Mouse (Mus musculus): ENCODE data around the gene Lta. TPM values are rescaled to one million over a fixed set of nuclear protein-coding genes. Genes with fewer than 3 reads are reported as not detected.

Lta gene
- total RNA-seq (2021) (under 1 TPM in 1 of 2 experiments, not detected in 1; 0.23 TPM), polyA plus RNA-seq (2012; rRNA removed) (0.12 TPM in 1 of 2 replicates, not detected in the other)
- long read RNA-seq = 0 reads

DNA sequence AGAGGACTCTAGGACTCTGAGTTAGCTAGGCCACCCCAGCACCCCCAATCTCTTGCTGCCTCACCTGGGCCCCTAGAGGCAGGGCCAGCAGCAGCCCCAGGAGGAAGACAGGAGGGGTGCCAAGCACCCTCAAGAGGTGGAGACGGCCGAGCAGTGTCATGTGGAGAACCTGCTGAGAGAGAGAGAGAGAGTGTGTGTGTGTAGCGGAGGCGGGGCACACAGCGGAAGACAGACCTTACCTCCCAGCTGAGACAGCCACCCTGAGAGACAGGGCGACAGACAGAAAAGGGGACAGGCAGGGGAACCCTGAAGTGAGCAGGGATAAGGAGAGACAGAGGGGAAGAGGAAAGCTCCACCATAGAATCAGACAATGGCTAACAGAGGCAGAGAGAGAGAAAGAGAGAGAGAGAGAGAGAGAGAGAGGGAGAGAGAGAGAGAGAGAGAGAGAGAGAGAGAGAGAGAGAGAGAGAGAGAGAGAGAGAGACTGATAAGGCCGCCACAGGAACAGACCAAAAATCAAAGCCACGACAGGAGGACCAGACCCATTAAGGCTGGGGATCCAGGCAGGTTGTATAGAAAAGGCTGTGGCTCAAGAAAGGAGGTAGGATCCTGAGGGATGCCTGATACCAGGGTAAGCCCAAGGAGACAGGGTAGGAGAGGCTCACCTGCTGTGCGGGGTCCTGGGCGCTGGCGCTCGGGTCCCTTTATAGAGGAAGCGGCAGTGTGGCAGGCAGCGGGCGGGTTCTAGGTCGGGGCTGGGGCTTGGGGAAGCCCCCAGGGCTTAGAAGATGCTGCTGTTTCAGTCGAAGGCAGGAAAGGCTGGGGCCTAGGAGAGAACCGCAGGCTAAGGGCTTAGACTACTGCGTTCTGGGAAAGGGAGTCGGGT is at the start of gene Lta:
Gene Lta (minus strand): TSS at position 858 of the 886 bp plus-strand sequence.
- no peak within 1 kb of the TSS for H3K4me3 ChIP-seq
- WGBS = 53% methylated on average over 20 of the region's 20 CpGs

DNA sequence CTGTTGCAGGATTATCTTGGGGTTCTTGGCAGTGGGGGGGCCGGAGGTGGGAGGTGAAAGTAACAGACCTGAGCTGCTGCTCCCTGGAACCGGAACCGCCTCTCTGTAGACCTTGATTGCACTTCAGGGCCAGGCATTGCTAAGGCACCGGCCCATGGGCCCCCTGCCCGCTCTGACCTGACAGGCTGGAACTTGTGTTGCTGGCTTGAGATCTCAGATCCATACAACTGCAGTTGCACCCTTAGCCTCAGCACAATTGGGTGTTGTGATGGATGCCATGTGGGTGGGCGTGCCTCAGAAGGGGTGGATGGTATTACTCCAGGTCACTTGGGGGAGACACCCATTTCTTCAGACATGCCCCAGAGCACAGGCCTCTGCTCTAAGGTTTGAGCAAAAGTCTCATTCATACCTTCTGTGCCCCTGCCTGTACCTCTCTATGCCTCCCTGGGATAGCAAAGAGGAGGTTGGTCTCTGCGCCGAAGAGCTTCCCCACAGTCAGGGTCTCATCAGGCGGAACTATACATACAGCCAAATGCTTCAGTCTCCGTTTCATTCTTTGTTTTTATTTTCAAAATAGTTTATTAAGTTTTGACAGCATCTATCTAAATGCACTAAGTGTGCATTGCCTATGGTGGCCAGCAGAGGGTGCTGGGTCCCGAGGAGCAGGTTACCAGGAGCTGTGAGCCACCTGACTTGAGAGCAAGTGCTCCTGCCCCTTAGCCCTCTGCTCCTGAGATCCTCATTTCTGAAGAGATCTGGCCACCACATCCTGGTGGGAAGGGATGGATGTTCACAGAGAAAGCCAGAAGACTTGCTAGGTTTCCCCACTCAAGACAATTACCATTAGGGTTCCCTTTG is 49.3 kb upstream of the Lta start:
- Histone ChIP-seq H3K4me1 (ENCODE audit: control insufficient read depth, insufficient read depth, low read length) (no peaks in the 10 kb centered on the region; the same call in 1 of the 2 replicates), H3K27ac (no peak overlapping the region), H3K4me3 (no peak overlapping the region), H3K27me3 (ENCODE audit: control insufficient read depth, insufficient read depth, low read length) (no peaks in the 10 kb centered on the region), H3K36me3 (ENCODE audit: control insufficient read depth, insufficient read depth, low read length) (no peaks in the 10 kb centered on the region), H3K79me2 (replicated peaks; ENCODE audit: control insufficient read depth, insufficient read depth, low read length) (no peaks in the 10 kb centered on the region), H3K9ac (ENCODE audit: low read depth, low read length) (no peak overlapping the region)
- TF ChIP-seq CTCF (IDR thresholded peaks at IDR 0.05) (peak; percentile 98), EP300 (IDR thresholded peaks at IDR 0.05; ENCODE audit: insufficient read depth, low read depth, low read length) (0 out of 2 replicates have a peak, but pooled peaks have one; percentile 39), POLR2A (IDR thresholded peaks at IDR 0.05; ENCODE audit: insufficient read depth, low read depth, low read length) (peak; percentile 40; the same call in 1 of the 2 replicates)
- peak; percentile 60 to 74 for DNase-seq
- 65% methylated on average over 11 of the region's 11 CpGs for WGBS
- intact Hi-C loops (cut with DNase I) = loop anchor here (5.0 kb wide), 1 partner anchor 38 kb away; no protein-coding TSS in a partner anchor

More for the DNA sequence above, at the start of gene Lta:
- peaks cover 2% of the 10 kb centered on the region for H3K4me1 ChIP-seq (ENCODE audit: control insufficient read depth, insufficient read depth, low read length)
- H3K36me3 ChIP-seq (ENCODE audit: control insufficient read depth, insufficient read depth, low read length) = no peaks in the 10 kb centered on the region
- no peak for TF ChIP-seq CTCF (IDR thresholded peaks at IDR 0.05)
- TF ChIP-seq POLR2A (IDR thresholded peaks at IDR 0.05; ENCODE audit: insufficient read depth, low read depth, low read length) = no peak
- TF ChIP-seq EP300 (IDR thresholded peaks at IDR 0.05; ENCODE audit: insufficient read depth, low read depth, low read length) = no peak
- H3K27ac ChIP-seq = no peak within 1 kb of the TSS
- H3K79me2 ChIP-seq (replicated peaks; ENCODE audit: control insufficient read depth, insufficient read depth, low read length) = no peaks in the 10 kb centered on the region
- no peak within 1 kb of the TSS for H3K9ac ChIP-seq (ENCODE audit: low read depth, low read length)
- H3K27me3 ChIP-seq (ENCODE audit: control insufficient read depth, insufficient read depth, low read length) = no peaks in the 10 kb centered on the region; the same call in 1 of the 2 replicates
- intact Hi-C loops (cut with DNase I) = no loop called here
- DNase-seq = peak in 1 of 2 experiments; percentile 46

DNA sequence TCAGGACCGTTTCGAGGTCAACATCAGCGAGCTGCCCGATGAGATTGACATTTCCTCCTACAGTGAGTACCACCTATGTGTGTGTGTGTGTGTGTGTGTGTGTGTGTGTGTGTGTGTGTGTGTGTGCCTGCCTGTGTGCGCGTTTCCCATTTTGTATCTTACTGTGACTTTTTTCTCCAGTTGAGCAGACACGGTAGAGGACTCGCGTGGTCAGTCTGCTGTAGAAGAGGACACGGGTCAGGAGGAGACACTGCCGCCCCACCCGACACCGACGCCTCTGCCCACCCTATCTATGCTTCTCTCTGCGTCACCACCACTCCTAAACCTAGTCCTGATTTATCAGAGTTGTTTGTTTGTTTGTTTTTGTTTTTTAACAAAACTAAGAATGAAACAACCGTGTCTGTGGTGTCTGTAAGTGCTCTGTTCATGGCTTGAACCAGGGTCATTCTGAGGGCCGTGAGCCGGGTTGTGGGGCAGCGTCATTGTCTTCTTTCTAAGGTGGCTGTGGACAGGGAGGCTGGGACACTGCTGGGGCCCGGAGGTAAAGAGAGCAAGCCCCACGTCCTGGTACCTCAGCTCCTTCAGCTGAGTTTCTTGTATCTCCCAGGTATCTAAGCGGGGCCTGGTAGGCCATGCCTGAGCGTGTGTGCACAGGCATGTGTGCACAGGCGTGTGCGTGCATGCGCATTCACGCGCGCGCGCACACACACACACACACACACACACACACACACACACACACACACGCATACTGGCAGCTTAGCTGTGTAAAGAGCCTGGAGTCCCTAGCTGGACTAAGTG is 48.3 kb upstream of the Lta start:
- Histone ChIP-seq H3K27me3 (ENCODE audit: control insufficient read depth, insufficient read depth, low read length) (no peaks in the 10 kb centered on the region), H3K4me3 (no peak overlapping the region), H3K27ac (no peak overlapping the region), H3K79me2 (replicated peaks; ENCODE audit: control insufficient read depth, insufficient read depth, low read length) (no peaks in the 10 kb centered on the region), H3K4me1 (ENCODE audit: control insufficient read depth, insufficient read depth, low read length) (no peaks in the 10 kb centered on the region), H3K36me3 (ENCODE audit: control insufficient read depth, insufficient read depth, low read length) (no peaks in the 10 kb centered on the region), H3K9ac (ENCODE audit: low read depth, low read length) (no peak overlapping the region)
- DNase-seq = no peak
- intact Hi-C loops (cut with DNase I) = no loop called here
- TF ChIP-seq POLR2A (IDR thresholded peaks at IDR 0.05; ENCODE audit: insufficient read depth, low read depth, low read length) (no peak), CTCF (IDR thresholded peaks at IDR 0.05) (no peak), EP300 (IDR thresholded peaks at IDR 0.05; ENCODE audit: insufficient read depth, low read depth, low read length) (no peak)
- 81% methylated on average over 32 of the region's 32 CpGs for WGBS

- Histone ChIP-seq H3K36me3 (ENCODE audit: control insufficient read depth, insufficient read depth, low read length) (peaks cover under 1% of the 10 kb centered on the region; the same call in 1 of the 2 replicates), H3K4me3 (no peak overlapping the region), H3K9ac (ENCODE audit: low read depth, low read length) (no peak overlapping the region), H3K4me1 (ENCODE audit: control insufficient read depth, insufficient read depth, low read length) (no peaks in the 10 kb centered on the region), H3K27ac (no peak overlapping the region), H3K79me2 (replicated peaks; ENCODE audit: control insufficient read depth, insufficient read depth, low read length) (no peaks in the 10 kb centered on the region), H3K27me3 (ENCODE audit: control insufficient read depth, insufficient read depth, low read length) (no peaks in the 10 kb centered on the region)
- intact Hi-C loops (cut with DNase I) = no loop called here
- DNase-seq = no peak
- WGBS = 64% methylated on average over 18 of the region's 18 CpGs
- no peak for TF ChIP-seq POLR2A (IDR thresholded peaks at IDR 0.05; ENCODE audit: insufficient read depth, low read depth, low read length)
- no peak for TF ChIP-seq EP300 (IDR thresholded peaks at IDR 0.05; ENCODE audit: insufficient read depth, low read depth, low read length)
- TF ChIP-seq CTCF (IDR thresholded peaks at IDR 0.05) = no peak
These were observed 47.6 kb upstream of the Lta start for GRCm38 (mm10) chr17:35252619-35253292.

DNA sequence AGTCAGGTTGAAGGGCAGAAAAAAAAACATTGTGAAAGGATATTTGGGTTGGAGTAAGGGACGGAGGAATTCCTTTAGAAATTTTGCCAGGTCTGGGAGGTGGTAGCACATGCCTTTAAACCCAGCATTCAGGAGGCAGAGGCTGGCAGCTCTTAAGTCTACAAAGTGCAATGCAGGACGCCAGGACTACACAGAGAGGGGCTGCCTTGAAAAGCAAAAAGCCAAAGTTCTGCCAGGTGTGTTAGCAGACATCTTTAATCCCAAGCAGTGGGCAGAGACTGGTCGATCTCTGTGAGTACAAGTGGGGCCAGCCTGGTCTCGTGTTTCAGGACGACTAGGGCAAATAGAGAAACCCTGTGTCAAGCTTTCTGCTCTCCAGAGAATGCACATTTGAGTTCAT is 46.8 kb upstream of the Lta start:
- 76% methylated on average over 5 of the region's 5 CpGs for WGBS
- peaks cover 5% of the 10 kb centered on the region; the same call in 1 of the 2 replicates for H3K36me3 ChIP-seq (ENCODE audit: control insufficient read depth, insufficient read depth, low read length)
- intact Hi-C loops (cut with DNase I) = no loop called here

More for the DNA sequence above, 46.8 kb upstream of the Lta start:
- DNase-seq = no peak
- Histone ChIP-seq H3K79me2 (replicated peaks; ENCODE audit: control insufficient read depth, insufficient read depth, low read length) (no peaks in the 10 kb centered on the region), H3K9ac (ENCODE audit: low read depth, low read length) (no peak overlapping the region), H3K27ac (no peak overlapping the region), H3K4me1 (ENCODE audit: control insufficient read depth, insufficient read depth, low read length) (no peaks in the 10 kb centered on the region), H3K4me3 (no peak overlapping the region), H3K27me3 (ENCODE audit: control insufficient read depth, insufficient read depth, low read length) (no peaks in the 10 kb centered on the region)
- TF ChIP-seq CTCF (IDR thresholded peaks at IDR 0.05) (no peak), EP300 (IDR thresholded peaks at IDR 0.05; ENCODE audit: insufficient read depth, low read depth, low read length) (no peak), POLR2A (IDR thresholded peaks at IDR 0.05; ENCODE audit: insufficient read depth, low read depth, low read length) (no peak)

Measured in heart, adult 2 months (tissue).